Mouse (Mus musculus): ENCODE data around the gene Zfp385b. TPM values are rescaled to one million over a fixed set of nuclear protein-coding genes. Genes with fewer than 3 reads are reported as not detected.

The Zfp385b gene
- 6.9 and 8.1 TPM in 2 replicates for polyA plus RNA-seq (2015; fragmentation: Nextera tagmentation; extraction: Ambion mirVana)

- Histone ChIP-seq H3K36me3 (ENCODE audit: control insufficient read depth, insufficient read depth) (no peaks in the 10 kb centered on the region), H3K27ac (ENCODE audit: low read length) (no peak within 1 kb of the TSS), H3K4me2 (ENCODE audit: low read depth, low read length) (no peak within 1 kb of the TSS), H3K4me1 (ENCODE audit: control insufficient read depth, low read depth, low read length) (no peaks in the 10 kb centered on the region), H3K4me3 (ENCODE audit: low read depth, low read length) (no peak within 1 kb of the TSS), H3K9ac (ENCODE audit: low read depth, low read length) (no peak within 1 kb of the TSS), H3K27me3 (ENCODE audit: control insufficient read depth, insufficient read depth, low read depth, low read length) (peaks cover 33% of the 10 kb centered on the region), H3K9me3 (replicated peaks; ENCODE audit: control insufficient read depth, low read length) (no peaks in the 10 kb centered on the region)
- ATAC-seq (ENCODE audit: low read depth), result no peak
Observed at GRCm38 (mm10) chr2:77819539-77819938, at the start of gene Zfp385b. Zfp385b (minus strand) TSS chr2:77819639.

GRCm38 (mm10) chr2:77863934-77864333 lies 44.5 kb upstream of the Zfp385b start:
- no peaks in the 10 kb centered on the region for H3K27me3 ChIP-seq (ENCODE audit: control insufficient read depth, insufficient read depth, low read depth, low read length)
- ATAC-seq (ENCODE audit: low read depth), result no peak
- H3K4me3 ChIP-seq (ENCODE audit: low read depth, low read length), result no peak overlapping the region
- no peak overlapping the region for H3K9ac ChIP-seq (ENCODE audit: low read depth, low read length)
- H3K36me3 ChIP-seq (ENCODE audit: control insufficient read depth, insufficient read depth), result no peaks in the 10 kb centered on the region
- H3K4me1 ChIP-seq (ENCODE audit: control insufficient read depth, low read depth, low read length), result no peaks in the 10 kb centered on the region
- H3K4me2 ChIP-seq (ENCODE audit: low read depth, low read length), result no peak overlapping the region
- no peaks in the 10 kb centered on the region for H3K9me3 ChIP-seq (replicated peaks; ENCODE audit: control insufficient read depth, low read length)
- 64% methylated on average over 6 of the region's 6 CpGs for WGBS (ENCODE audit: insufficient replicate concordance)
- no peak overlapping the region for H3K27ac ChIP-seq (ENCODE audit: low read length)

- 73% methylated on average over 15 of the region's 15 CpGs for WGBS (ENCODE audit: insufficient replicate concordance)
- H3K4me2 ChIP-seq (ENCODE audit: low read depth, low read length), result no peak overlapping the region
Observed at GRCm38 (mm10) chr2:77863522-77863921, 44.1 kb upstream of the Zfp385b start.

GRCm38 (mm10) chr2:77841464-77841863 lies 22.0 kb upstream of the Zfp385b start:
- Histone ChIP-seq H3K36me3 (ENCODE audit: control insufficient read depth, insufficient read depth) (no peaks in the 10 kb centered on the region), H3K27me3 (ENCODE audit: control insufficient read depth, insufficient read depth, low read depth, low read length) (no peaks in the 10 kb centered on the region), H3K4me1 (ENCODE audit: control insufficient read depth, low read depth, low read length) (no peaks in the 10 kb centered on the region), H3K4me3 (ENCODE audit: low read depth, low read length) (no peak overlapping the region), H3K27ac (ENCODE audit: low read length) (no peak overlapping the region), H3K9ac (ENCODE audit: low read depth, low read length) (no peak overlapping the region), H3K9me3 (replicated peaks; ENCODE audit: control insufficient read depth, low read length) (no peaks in the 10 kb centered on the region), H3K4me2 (ENCODE audit: low read depth, low read length) (no peak overlapping the region)
- ATAC-seq (ENCODE audit: low read depth), result no peak
- 26% methylated on average over 6 of the region's 6 CpGs for WGBS (ENCODE audit: insufficient replicate concordance)

More at GRCm38 (mm10) chr2:77863522-77863921, 44.1 kb upstream of the Zfp385b start:
- no peaks in the 10 kb centered on the region for H3K4me1 ChIP-seq (ENCODE audit: control insufficient read depth, low read depth, low read length)
- no peaks in the 10 kb centered on the region for H3K9me3 ChIP-seq (replicated peaks; ENCODE audit: control insufficient read depth, low read length)
- no peak overlapping the region for H3K27ac ChIP-seq (ENCODE audit: low read length)
- H3K36me3 ChIP-seq (ENCODE audit: control insufficient read depth, insufficient read depth), result no peaks in the 10 kb centered on the region
- ATAC-seq (ENCODE audit: low read depth), result no peak
- H3K27me3 ChIP-seq (ENCODE audit: control insufficient read depth, insufficient read depth, low read depth, low read length), result no peaks in the 10 kb centered on the region
- H3K9ac ChIP-seq (ENCODE audit: low read depth, low read length), result no peak overlapping the region
- no peak overlapping the region for H3K4me3 ChIP-seq (ENCODE audit: low read depth, low read length)

- Histone ChIP-seq H3K4me1 (ENCODE audit: control insufficient read depth, low read depth, low read length) (no peaks in the 10 kb centered on the region), H3K27ac (ENCODE audit: low read length) (no peak overlapping the region), H3K27me3 (ENCODE audit: control insufficient read depth, insufficient read depth, low read depth, low read length) (no peaks in the 10 kb centered on the region), H3K36me3 (ENCODE audit: control insufficient read depth, insufficient read depth) (no peaks in the 10 kb centered on the region), H3K4me3 (ENCODE audit: low read depth, low read length) (no peak overlapping the region), H3K4me2 (ENCODE audit: low read depth, low read length) (no peak overlapping the region), H3K9ac (ENCODE audit: low read depth, low read length) (no peak overlapping the region), H3K9me3 (replicated peaks; ENCODE audit: control insufficient read depth, low read length) (no peaks in the 10 kb centered on the region)
- no peak for ATAC-seq (ENCODE audit: low read depth)
- 72% methylated on average over 17 of the region's 17 CpGs for WGBS (ENCODE audit: insufficient replicate concordance)
Observed at GRCm38 (mm10) chr2:77839587-77839986, 20.1 kb upstream of the Zfp385b start.

GRCm38 (mm10) chr2:77838688-77839087 lies 19.2 kb upstream of the Zfp385b start:
- Histone ChIP-seq H3K4me1 (ENCODE audit: control insufficient read depth, low read depth, low read length) (no peaks in the 10 kb centered on the region), H3K36me3 (ENCODE audit: control insufficient read depth, insufficient read depth) (no peaks in the 10 kb centered on the region), H3K27ac (ENCODE audit: low read length) (no peak overlapping the region), H3K9me3 (replicated peaks; ENCODE audit: control insufficient read depth, low read length) (no peaks in the 10 kb centered on the region), H3K4me2 (ENCODE audit: low read depth, low read length) (no peak overlapping the region), H3K4me3 (ENCODE audit: low read depth, low read length) (no peak overlapping the region), H3K9ac (ENCODE audit: low read depth, low read length) (no peak overlapping the region), H3K27me3 (ENCODE audit: control insufficient read depth, insufficient read depth, low read depth, low read length) (no peaks in the 10 kb centered on the region)
- no peak for ATAC-seq (ENCODE audit: low read depth)
- WGBS (ENCODE audit: insufficient replicate concordance), result 28% methylated on average over 1 of the region's 1 CpGs

- no peaks in the 10 kb centered on the region for H3K36me3 ChIP-seq (ENCODE audit: control insufficient read depth, insufficient read depth)
- ATAC-seq (ENCODE audit: low read depth), result no peak
- no peak overlapping the region for H3K9ac ChIP-seq (ENCODE audit: low read depth, low read length)
- no peak overlapping the region for H3K27ac ChIP-seq (ENCODE audit: low read length)
- no peak overlapping the region for H3K4me3 ChIP-seq (ENCODE audit: low read depth, low read length)
- H3K27me3 ChIP-seq (ENCODE audit: control insufficient read depth, insufficient read depth, low read depth, low read length), result no peaks in the 10 kb centered on the region
- H3K4me1 ChIP-seq (ENCODE audit: control insufficient read depth, low read depth, low read length), result no peaks in the 10 kb centered on the region
- no peaks in the 10 kb centered on the region for H3K9me3 ChIP-seq (replicated peaks; ENCODE audit: control insufficient read depth, low read length)
- 34% methylated on average over 3 of the region's 3 CpGs for WGBS (ENCODE audit: insufficient replicate concordance)
- H3K4me2 ChIP-seq (ENCODE audit: low read depth, low read length), result no peak overlapping the region
Observed at GRCm38 (mm10) chr2:77835781-77836180, 16.3 kb upstream of the Zfp385b start.

GRCm38 (mm10) chr2:77826133-77826828 lies 6.8 kb upstream of the Zfp385b start:
- Histone ChIP-seq H3K36me3 (ENCODE audit: control insufficient read depth, insufficient read depth) (no peaks in the 10 kb centered on the region), H3K4me2 (ENCODE audit: low read depth, low read length) (no peak overlapping the region), H3K9ac (ENCODE audit: low read depth, low read length) (no peak overlapping the region), H3K9me3 (replicated peaks; ENCODE audit: control insufficient read depth, low read length) (no peaks in the 10 kb centered on the region), H3K27ac (ENCODE audit: low read length) (no peak overlapping the region), H3K27me3 (ENCODE audit: control insufficient read depth, insufficient read depth, low read depth, low read length) (no peaks in the 10 kb centered on the region), H3K4me3 (ENCODE audit: low read depth, low read length) (no peak overlapping the region), H3K4me1 (ENCODE audit: control insufficient read depth, low read depth, low read length) (no peaks in the 10 kb centered on the region)
- no peak for ATAC-seq (ENCODE audit: low read depth)
- 51% methylated on average over 7 of the region's 7 CpGs for WGBS (ENCODE audit: insufficient replicate concordance)

- 59% methylated on average over 5 of the region's 5 CpGs for WGBS (ENCODE audit: insufficient replicate concordance)
- ATAC-seq (ENCODE audit: low read depth), result no peak
- Histone ChIP-seq H3K4me1 (ENCODE audit: control insufficient read depth, low read depth, low read length) (no peaks in the 10 kb centered on the region), H3K4me2 (ENCODE audit: low read depth, low read length) (no peak overlapping the region), H3K27me3 (ENCODE audit: control insufficient read depth, insufficient read depth, low read depth, low read length) (0 out of 2 replicates have a peak, but pooled peaks cover 1% of the 10 kb centered on the region), H3K36me3 (ENCODE audit: control insufficient read depth, insufficient read depth) (no peaks in the 10 kb centered on the region), H3K9ac (ENCODE audit: low read depth, low read length) (no peak overlapping the region), H3K9me3 (replicated peaks; ENCODE audit: control insufficient read depth, low read length) (no peaks in the 10 kb centered on the region), H3K27ac (ENCODE audit: low read length) (no peak overlapping the region), H3K4me3 (ENCODE audit: low read depth, low read length) (no peak overlapping the region)
Observed at GRCm38 (mm10) chr2:77823026-77823425, 3.6 kb upstream of the Zfp385b start.

Measured in liver, embryonic 16.5 days (tissue).